Mouse (Mus musculus): ENCODE results near the gene Gm20388.

Gm20388 gene

GRCm38 (mm10) chr8:120520707-120521590 is 610.3 kb downstream of the Gm20388 start:
- DNase-seq (ENCODE audit: low read depth, low spot score) = no peak

- no peak for DNase-seq (ENCODE audit: low read depth, low spot score)
Measured at GRCm38 (mm10) chr8:120521591-120521965, 610.9 kb downstream of the Gm20388 start.

GRCm38 (mm10) chr8:120523641-120524040 is 613.0 kb downstream of the Gm20388 start:
- DNase-seq (ENCODE audit: low read depth, low spot score) = no peak

DNA sequence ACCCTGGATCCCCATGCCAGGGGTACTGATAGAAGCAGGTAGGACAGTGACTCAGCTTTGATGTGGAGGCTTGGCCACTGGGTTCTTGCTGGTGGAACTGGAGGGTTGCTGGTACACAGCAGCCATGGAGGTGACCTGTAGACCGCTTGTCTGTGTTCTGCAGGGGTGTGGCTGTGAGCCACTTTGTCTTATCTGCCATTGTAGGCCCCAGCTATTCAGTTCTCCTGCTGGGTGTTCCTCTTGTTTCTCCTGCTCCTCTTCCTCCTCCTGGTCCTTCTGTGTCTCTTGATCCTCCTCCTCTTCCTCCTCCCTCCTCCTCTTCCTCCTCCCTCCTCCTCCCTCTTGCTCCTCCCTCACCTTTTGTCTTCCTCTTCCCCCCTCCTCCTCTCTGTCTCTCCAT is 614.5 kb downstream of the Gm20388 start:
- no peak for DNase-seq (ENCODE audit: low read depth, low spot score)

GRCm38 (mm10) chr8:120525832-120526231 is 615.2 kb downstream of the Gm20388 start:
- no peak for DNase-seq (ENCODE audit: low read depth, low spot score)

- no peak for DNase-seq (ENCODE audit: low read depth, low spot score)
Measured at GRCm38 (mm10) chr8:120526577-120526976, 615.9 kb downstream of the Gm20388 start.

DNA sequence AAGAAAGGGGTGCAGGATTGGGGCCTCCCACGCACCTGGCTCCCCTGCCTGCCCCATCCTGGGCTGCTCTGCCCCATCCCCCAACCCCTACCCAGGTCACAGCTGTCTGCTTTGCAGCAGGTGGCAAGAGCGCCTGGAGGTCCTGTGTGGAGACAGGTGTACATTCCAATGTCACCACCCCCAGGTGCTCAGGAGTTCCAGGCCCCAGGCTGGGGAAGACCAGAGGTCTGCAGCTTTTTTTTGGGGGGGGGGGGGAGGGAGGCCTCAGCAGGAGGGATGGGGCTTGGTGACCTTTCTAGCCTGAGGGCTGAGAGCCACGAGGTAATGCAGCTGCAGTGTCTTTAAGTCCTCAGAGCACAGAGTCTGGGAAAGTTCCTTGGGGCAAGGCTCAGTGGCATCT is 617.7 kb downstream of the Gm20388 start:
- no peak for DNase-seq (ENCODE audit: low read depth, low spot score)

DNA sequence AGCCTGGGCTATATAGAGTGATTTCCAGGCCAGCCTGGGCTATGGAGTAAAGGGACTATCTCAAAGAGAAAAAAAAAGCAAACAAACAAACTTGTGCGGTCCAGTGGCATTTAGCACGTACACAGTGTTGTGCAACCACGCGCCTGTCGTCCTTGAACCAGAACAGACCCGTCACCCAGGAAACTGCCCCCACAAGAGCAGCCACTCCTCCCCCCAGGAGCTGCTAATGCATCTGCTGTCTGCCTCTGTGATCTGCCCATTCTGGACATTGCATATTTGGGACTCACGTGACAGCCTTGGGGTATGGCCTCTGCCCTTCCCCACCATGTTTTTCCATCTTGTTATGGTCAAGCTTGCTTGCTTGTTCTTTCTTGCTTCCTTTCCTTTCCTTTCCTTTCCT is 618.6 kb downstream of the Gm20388 start:
- no peak for DNase-seq (ENCODE audit: low read depth, low spot score)

DNA sequence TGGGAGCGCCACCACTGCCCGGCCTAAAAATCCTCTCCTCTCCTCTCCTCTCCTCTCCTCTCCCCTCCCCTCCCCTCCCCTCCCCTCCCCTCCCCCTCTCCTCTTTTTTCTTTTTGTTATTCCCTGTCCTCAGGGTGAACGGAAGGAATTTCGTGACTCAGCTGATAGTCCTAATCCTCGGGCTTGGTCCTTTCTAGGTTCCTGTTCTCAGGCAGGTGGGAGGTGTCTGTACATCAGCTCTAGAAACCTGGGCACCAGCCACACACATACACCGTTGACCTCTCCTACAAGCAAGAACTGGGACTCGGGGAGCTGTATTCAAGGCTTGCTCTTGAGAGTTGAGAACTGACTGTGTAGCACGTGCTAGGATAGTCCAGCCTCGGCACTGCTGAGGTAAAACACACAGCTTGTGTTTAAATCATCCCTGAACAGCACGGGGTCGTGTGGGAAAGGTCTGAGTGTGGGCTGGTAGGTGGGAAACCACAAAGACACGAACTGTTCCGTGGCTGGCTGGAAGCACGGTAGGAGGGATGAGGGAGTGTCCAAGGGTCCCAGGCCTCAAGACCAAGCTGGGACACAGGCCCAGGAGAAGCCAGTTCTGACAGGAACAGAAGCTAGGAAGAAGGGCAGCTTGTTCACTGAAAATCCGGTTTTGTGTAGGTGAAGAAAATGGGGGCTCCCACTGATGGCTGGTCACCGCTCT is 620.5 kb downstream of the Gm20388 start:
- DNase-seq (ENCODE audit: low read depth, low spot score) = no peak

- DNase-seq (ENCODE audit: low read depth, low spot score) = no peak
Measured at GRCm38 (mm10) chr8:120531775-120532516, 621.3 kb downstream of the Gm20388 start.

DNA sequence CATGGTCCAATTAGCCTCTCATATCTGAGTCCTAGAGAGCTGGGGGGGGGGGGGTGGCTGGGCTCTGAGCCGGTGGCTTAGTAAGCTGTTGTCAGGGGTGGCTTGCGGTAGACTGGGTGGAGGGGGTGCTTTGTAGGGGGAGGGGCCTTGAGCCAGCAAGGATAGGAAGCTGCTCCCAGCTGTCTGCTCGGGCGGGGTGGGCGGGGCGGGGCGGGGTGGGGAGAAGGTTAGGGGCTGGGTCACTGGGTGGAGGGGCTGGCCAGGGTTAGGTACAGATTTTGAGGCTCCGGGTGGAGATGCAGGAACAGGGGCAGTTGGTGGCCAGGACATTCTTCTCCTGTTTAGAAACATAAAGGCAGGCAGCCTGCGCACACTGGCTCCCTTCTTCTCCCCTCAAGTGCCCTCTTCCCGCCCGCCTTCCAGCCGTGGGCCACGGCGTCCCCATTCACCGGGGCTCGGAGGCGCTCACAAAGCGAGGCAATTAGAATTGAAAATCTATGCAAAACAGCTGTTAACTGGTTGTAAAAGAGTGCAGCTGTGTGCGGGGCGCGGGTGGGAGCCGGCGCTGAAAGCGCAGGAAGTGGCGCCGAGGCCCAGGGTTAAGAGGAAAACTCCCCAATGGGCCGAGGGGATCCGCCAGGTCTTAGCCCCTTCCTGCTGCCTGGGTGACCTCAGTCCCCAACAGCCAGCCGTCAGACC is 622.0 kb downstream of the Gm20388 start:
- peak; percentile 54 for DNase-seq (ENCODE audit: low read depth, low spot score)

GRCm38 (mm10) chr8:120533380-120533779 is 622.7 kb downstream of the Gm20388 start:
- DNase-seq (ENCODE audit: low read depth, low spot score) = no peak

DNA sequence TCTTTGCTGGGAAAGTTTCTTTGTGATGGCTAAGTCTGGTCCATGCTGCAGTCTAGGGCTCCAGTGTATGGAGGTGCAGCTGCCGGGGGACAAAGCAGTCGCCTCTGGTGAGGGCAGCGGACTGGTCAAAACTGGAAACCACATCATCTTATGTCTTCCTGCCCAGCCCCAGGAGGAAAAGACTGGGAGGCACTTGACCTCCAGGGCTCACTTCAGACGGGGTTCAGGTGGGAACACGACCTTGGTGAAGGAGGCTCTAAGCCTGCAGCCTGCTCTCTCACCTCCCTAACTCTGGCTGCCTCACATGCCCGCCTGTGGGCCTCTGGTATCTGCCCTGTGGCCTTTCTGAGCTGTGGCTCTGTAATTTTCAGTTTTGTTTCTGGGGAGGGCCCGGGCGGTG is 623.4 kb downstream of the Gm20388 start:
- DNase-seq (ENCODE audit: low read depth, low spot score) = no peak

GRCm38 (mm10) chr8:120534504-120535368 is 624.1 kb downstream of the Gm20388 start:
- peak; percentile 77 for DNase-seq (ENCODE audit: low read depth, low spot score)

DNA sequence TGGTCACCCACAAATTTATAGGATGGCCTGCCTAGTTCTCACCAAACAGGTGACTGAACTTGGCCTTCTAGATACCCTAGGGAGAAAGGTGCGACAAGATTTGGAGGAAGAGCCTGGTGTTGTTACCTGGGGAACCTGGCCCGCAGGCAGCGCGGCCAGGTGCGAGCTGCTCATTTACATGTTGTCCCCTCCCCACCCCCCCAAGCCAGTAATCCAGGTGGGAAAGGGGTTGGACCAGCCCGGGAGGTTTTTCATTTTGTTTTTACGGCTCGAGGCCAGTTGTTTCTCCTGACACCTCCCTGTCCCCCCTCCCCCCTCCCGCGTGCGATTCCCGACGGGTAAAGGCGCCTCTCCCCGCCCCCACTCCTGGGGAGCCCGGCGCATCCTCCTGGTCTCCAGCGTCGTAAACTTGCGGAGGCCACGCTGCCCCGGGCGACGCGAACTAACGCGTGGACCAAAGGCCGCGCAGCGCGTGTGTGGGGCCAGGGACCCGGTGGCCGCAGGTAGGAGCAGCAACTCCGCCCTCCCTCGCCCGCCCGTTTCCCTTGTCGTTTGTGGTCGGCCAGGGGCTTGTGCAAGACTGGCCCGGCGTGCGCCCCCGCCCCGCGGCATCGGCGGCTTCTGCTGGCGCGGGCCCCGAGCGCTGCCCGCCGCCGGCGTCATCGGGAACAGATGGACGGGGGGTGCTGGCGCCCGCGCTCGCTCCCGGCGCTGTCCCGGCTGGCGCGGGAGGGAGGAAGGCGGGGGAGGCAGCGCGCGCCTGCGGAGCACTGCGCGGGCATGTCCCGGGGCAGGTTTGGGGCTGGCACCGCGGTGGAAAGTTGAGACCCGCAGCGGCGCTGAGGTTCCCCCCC is 625.0 kb downstream of the Gm20388 start:
- DNase-seq (ENCODE audit: low read depth, low spot score) = peak; percentile 65

- DNase-seq (ENCODE audit: low read depth, low spot score) = peak; percentile 63
Measured at GRCm38 (mm10) chr8:120536306-120537206, 625.9 kb downstream of the Gm20388 start.

GRCm38 (mm10) chr8:120537207-120537817 is 626.7 kb downstream of the Gm20388 start:
- peak; percentile 92 for DNase-seq (ENCODE audit: low read depth, low spot score)

- DNase-seq (ENCODE audit: low read depth, low spot score) = no peak
Measured at GRCm38 (mm10) chr8:120537818-120538396, 627.3 kb downstream of the Gm20388 start.

Measured in CD4-positive helper T cell, adult 2 months (primary cell).